Mouse (Mus musculus) forebrain, embryonic 11.5 days (tissue): ENCODE measurements around the gene Baiap2l1. TPM values are rescaled to one million over a fixed set of nuclear protein-coding genes. Genes with fewer than 3 reads are reported as not detected.

ENCODE experiments used
- ATAC-seq: fragments of 200-750 bp; cut with Nextera tagmentation; replicated peaks from 2 replicates; pipeline ENCODE4 v1.8.0; 2017; ENCODE audit warnings: moderate TSS enrichment; ENCODE audit not compliant: low FRiP score
- DNase-seq: peaks from one replicate; pipeline ENCODE4 v3.0.0-alpha.2; 2017; ENCODE audit warnings: low spot score
- H3K27ac ChIP-seq: fragments of 300-500 bp; sonication (generic); 2 replicates; pipeline ENCODE4 v1.5.1; 2014; ENCODE audit warnings: low read depth, low read length
- H3K27me3 ChIP-seq: fragments of 300-500 bp; sonication (generic); 2 replicates; pipeline ENCODE4 v1.6.1; 2014; ENCODE audit warnings: mild to moderate bottlenecking, low read length, mixed read lengths; ENCODE audit not compliant: control insufficient read depth, insufficient read depth
- H3K36me3 ChIP-seq: fragments of 300-500 bp; sonication (generic); 2 replicates; pipeline ENCODE4 v1.6.1; 2014; ENCODE audit warnings: mild to moderate bottlenecking, low read length, moderate library complexity, mixed read lengths; ENCODE audit not compliant: control insufficient read depth, insufficient read depth
- H3K4me1 ChIP-seq: fragments of 300-500 bp; sonication (generic); replicated peaks from 2 replicates; pipeline ENCODE4 v1.6.1; 2014; ENCODE audit warnings: low read length, mixed read lengths; ENCODE audit not compliant: control insufficient read depth, insufficient read depth
- H3K4me2 ChIP-seq: fragments of 300-500 bp; sonication (generic); 2 replicates; pipeline ENCODE4 v1.6.1; 2014; ENCODE audit warnings: low read depth, mild to moderate bottlenecking, low read length, moderate library complexity, mixed read lengths; ENCODE audit not compliant: severe bottlenecking
- H3K4me3 ChIP-seq: fragments of 300-500 bp; sonication (generic); 2 replicates; pipeline ENCODE4 v1.5.1; 2014; ENCODE audit warnings: low read depth, low read length
- H3K9ac ChIP-seq: fragments of 300-500 bp; sonication (generic); 2 replicates; pipeline ENCODE4 v1.6.1; 2014; ENCODE audit warnings: low read length
- H3K9me3 ChIP-seq: fragments of 300-500 bp; sonication (generic); 2 replicates; pipeline ENCODE4 v1.6.1; 2016; ENCODE audit warnings: low read length, mixed read lengths; ENCODE audit not compliant: control insufficient read depth
- WGBS: fragments of 180-500 bp; shearing (Covaris S2); extraction: QIAGEN DNeasy Blood & Tissue Kit; methylation state at CpG from one replicate; pipeline ENCODE4 v1.1.7; 2014; 5-methylcytosine and 5-hydroxymethylcytosine counted together
- polyA plus RNA-seq: library from polyadenylated mRNA; unstranded; fragments of >200 nt; fragmentation: Nextera tagmentation; extraction: Ambion mirVana; gene quantifications from 2 replicates; pipeline ENCODE4 v1.2.1, GENCODE M21; 2014

Baiap2l1 gene
- polyA plus RNA-seq, 1 experiment from 2014 or later = 4.2 TPM

GRCm38 (mm10) chr5:144274904-144275303 lies 83.0 kb downstream of the Baiap2l1 start:
- no peaks in the 10 kb centered on the region for H3K36me3 ChIP-seq
- no peak overlapping the region for H3K4me3 ChIP-seq
- ATAC-seq (no peak), DNase-seq (no peak)
- H3K4me2 ChIP-seq = no peak overlapping the region
- H3K4me1 ChIP-seq = peaks cover 2% of the 10 kb centered on the region; the same call in 1 of the 2 replicates
- WGBS = 56% methylated on average over 6 of the region's 6 CpGs
- H3K9ac ChIP-seq = no peak overlapping the region
- H3K27me3 ChIP-seq = no peaks in the 10 kb centered on the region
- no peak overlapping the region for H3K27ac ChIP-seq
- no peaks in the 10 kb centered on the region for H3K9me3 ChIP-seq

GRCm38 (mm10) chr5:144271772-144272171 lies 86.1 kb downstream of the Baiap2l1 start:
- Histone ChIP-seq H3K9me3 (no peaks in the 10 kb centered on the region), H3K27ac (no peak overlapping the region), H3K9ac (no peak overlapping the region), H3K27me3 (no peaks in the 10 kb centered on the region), H3K36me3 (no peaks in the 10 kb centered on the region; the same call in 1 of the 2 replicates), H3K4me3 (no peak overlapping the region), H3K4me2 (no peak overlapping the region), H3K4me1 (peaks cover 2% of the 10 kb centered on the region; the same call in 1 of the 2 replicates)
- 86% methylated on average over 5 of the region's 5 CpGs for whole genome bisulfite sequencing
- DNase-seq (no peak), ATAC-seq (no peak)

- ATAC-seq = no peak
- DNase-seq = no peak
- Histone ChIP-seq H3K4me2 (no peak overlapping the region), H3K27me3 (no peaks in the 10 kb centered on the region), H3K4me3 (no peak overlapping the region), H3K9ac (no peak overlapping the region), H3K9me3 (no peaks in the 10 kb centered on the region), H3K4me1 (peaks cover 2% of the 10 kb centered on the region; the same call in 1 of the 2 replicates), H3K36me3 (no peaks in the 10 kb centered on the region; the same call in 1 of the 2 replicates), H3K27ac (no peak overlapping the region)
- WGBS = 81% methylated on average over 3 of the region's 3 CpGs
Measured at GRCm38 (mm10) chr5:144271118-144271517, 86.8 kb downstream of the Baiap2l1 start.

- H3K9ac ChIP-seq = no peak overlapping the region
- H3K4me1 ChIP-seq = peaks cover 2% of the 10 kb centered on the region; the same call in 1 of the 2 replicates
- H3K36me3 ChIP-seq = no peaks in the 10 kb centered on the region; the same call in 1 of the 2 replicates
- H3K9me3 ChIP-seq = no peaks in the 10 kb centered on the region
- H3K27me3 ChIP-seq = no peaks in the 10 kb centered on the region
- ATAC-seq (no peak), DNase-seq (no peak)
- no peak overlapping the region for H3K4me2 ChIP-seq
- H3K27ac ChIP-seq = no peak overlapping the region
- WGBS = 91% methylated on average over 8 of the region's 8 CpGs
- no peak overlapping the region for H3K4me3 ChIP-seq
Measured at GRCm38 (mm10) chr5:144270420-144270819, 87.5 kb downstream of the Baiap2l1 start.

GRCm38 (mm10) chr5:144269926-144270325 lies 88.0 kb downstream of the Baiap2l1 start:
- Histone ChIP-seq H3K4me3 (no peak overlapping the region), H3K36me3 (no peaks in the 10 kb centered on the region; the same call in 1 of the 2 replicates), H3K4me2 (no peak overlapping the region), H3K9me3 (no peaks in the 10 kb centered on the region), H3K9ac (no peak overlapping the region), H3K4me1 (0 out of 2 replicates have a peak, but pooled peaks cover 2% of the 10 kb centered on the region), H3K27ac (no peak overlapping the region), H3K27me3 (no peaks in the 10 kb centered on the region)
- ATAC-seq = no peak
- DNase-seq = no peak
- WGBS = 90% methylated on average over 7 of the region's 7 CpGs

- DNase-seq = no peak
- Histone ChIP-seq H3K4me1 (no peaks in the 10 kb centered on the region), H3K36me3 (no peaks in the 10 kb centered on the region; the same call in 1 of the 2 replicates), H3K4me3 (no peak overlapping the region), H3K9me3 (no peaks in the 10 kb centered on the region), H3K4me2 (no peak overlapping the region), H3K27me3 (no peaks in the 10 kb centered on the region), H3K27ac (no peak overlapping the region), H3K9ac (no peak overlapping the region)
- WGBS = 83% methylated on average over 8 of the region's 8 CpGs
- no peak for ATAC-seq
Measured at GRCm38 (mm10) chr5:144267535-144268241, 90.2 kb downstream of the Baiap2l1 start.

- DNase-seq (no peak), ATAC-seq (no peak)
- Histone ChIP-seq H3K27me3 (no peaks in the 10 kb centered on the region), H3K9me3 (no peaks in the 10 kb centered on the region), H3K9ac (no peak overlapping the region), H3K36me3 (no peaks in the 10 kb centered on the region; the same call in 1 of the 2 replicates), H3K4me3 (no peak overlapping the region), H3K4me2 (no peak overlapping the region), H3K27ac (no peak overlapping the region), H3K4me1 (peaks cover 5% of the 10 kb centered on the region)
- 90% methylated on average over 13 of the region's 13 CpGs for WGBS
Measured at GRCm38 (mm10) chr5:144263496-144263895, 94.4 kb downstream of the Baiap2l1 start.

- no peaks in the 10 kb centered on the region for H3K27me3 ChIP-seq
- DNase-seq (no peak), ATAC-seq (no peak)
- no peak overlapping the region for H3K4me3 ChIP-seq
- H3K4me1 ChIP-seq = peaks cover 9% of the 10 kb centered on the region
- no peak overlapping the region for H3K4me2 ChIP-seq
- H3K9ac ChIP-seq = no peak overlapping the region
- H3K36me3 ChIP-seq = no peaks in the 10 kb centered on the region; the same call in 1 of the 2 replicates
- no peak overlapping the region for H3K27ac ChIP-seq
- H3K9me3 ChIP-seq = no peaks in the 10 kb centered on the region
- 83% methylated on average over 9 of the region's 9 CpGs for WGBS
Measured at GRCm38 (mm10) chr5:144263082-144263481, 94.8 kb downstream of the Baiap2l1 start.

- no peak for ATAC-seq
- Histone ChIP-seq H3K27ac (no peak overlapping the region), H3K4me3 (no peak overlapping the region), H3K36me3 (no peaks in the 10 kb centered on the region; the same call in 1 of the 2 replicates), H3K4me1 (peaks cover 20% of the 10 kb centered on the region), H3K27me3 (no peaks in the 10 kb centered on the region), H3K9ac (no peak overlapping the region), H3K4me2 (no peak overlapping the region), H3K9me3 (no peaks in the 10 kb centered on the region)
- no peak for DNase-seq
- WGBS = 90% methylated on average over 5 of the region's 5 CpGs
Measured at GRCm38 (mm10) chr5:144261829-144262228, 96.1 kb downstream of the Baiap2l1 start.
